Mouse (Mus musculus) CH12.LX (cell line): ENCODE results near the gene Zkscan1. TPM values are rescaled to one million over a fixed set of nuclear protein-coding genes. Genes with fewer than 3 reads are reported as not detected.

Experiments
- DNase-seq: peaks from one replicate; pipeline ENCODE4 v3.0.0-alpha.2; 2013; ENCODE audit errors: extremely low read depth
- H3K27ac ChIP-seq: 2 replicates; pipeline ENCODE4 v1.5.1; 2012; ENCODE audit warnings: low read depth, mild to moderate bottlenecking, control low read depth, moderate library complexity; ENCODE audit not compliant: insufficient read depth
- H3K27me3 ChIP-seq: replicated peaks from 2 replicates; pipeline ENCODE3; 2012; ENCODE audit warnings: inconsistent platforms
- H3K36me3 ChIP-seq, 2 experiments: replicated peaks in 1 of 2; 2 replicates each; pipeline versions ENCODE3 to v1.6.1; 2012; ENCODE audit warnings: inconsistent platforms in 1 of 2, low read length in 1 of 2, mild to moderate bottlenecking in 1 of 2, mixed read lengths in 1 of 2, moderate library complexity in 1 of 2; ENCODE audit not compliant: control insufficient read depth in 1 of 2, insufficient read depth in 1 of 2
- H3K4me1 ChIP-seq, 2 experiments: 2 replicates each; pipeline ENCODE4 v1.6.1; 2012; ENCODE audit warnings: inconsistent platforms in 1 of 2, moderate library complexity in 1 of 2; ENCODE audit not compliant: insufficient read depth in 2 of 2, control insufficient read depth in 1 of 2
- H3K4me2 ChIP-seq: 2 replicates; pipeline ENCODE4 v1.6.1; 2012; ENCODE audit warnings: low read depth, mild to moderate bottlenecking, control low read depth; ENCODE audit not compliant: poor library complexity, insufficient read depth, severe bottlenecking
- H3K4me3 ChIP-seq, 3 experiments: fragments of 150-350 bp in 1 of 3; sonication (generic) in 1 of 3; replicated peaks in 1 of 3; 2 replicates each; pipeline versions ENCODE3 to v1.5.1; 2011 to 2012; ENCODE audit warnings: low read depth in 2 of 3, low read length in 2 of 3, mild to moderate bottlenecking in 2 of 3, moderate library complexity in 2 of 3, control low read depth in 1 of 3, improper control_type of control experiment in 1 of 3, inconsistent platforms in 1 of 3, mixed read lengths in 1 of 3; ENCODE audit not compliant: poor library complexity in 1 of 3
- H3K79me2 ChIP-seq: replicated peaks from 2 replicates; pipeline ENCODE4 v1.6.1; 2012; ENCODE audit warnings: mild to moderate bottlenecking, moderate library complexity; ENCODE audit not compliant: control insufficient read depth, poor library complexity, insufficient read depth, severe bottlenecking; ENCODE audit errors: extremely low read depth
- H3K9ac ChIP-seq: 2 replicates; pipeline ENCODE4 v1.6.1; 2012; ENCODE audit warnings: low read depth, mild to moderate bottlenecking, control low read depth, moderate library complexity; ENCODE audit not compliant: insufficient read depth
- H3K9me3 ChIP-seq: replicated peaks from 2 replicates; pipeline ENCODE3; 2012; ENCODE audit warnings: low read length, inconsistent platforms, mixed read lengths
- BHLHE40 ChIP-seq: IDR thresholded peaks from 2 replicates; pipeline ENCODE4 v1.6.1; 2011; ENCODE audit warnings: mild to moderate bottlenecking, low read depth, low read length, improper control_type of control experiment
- CHD1 ChIP-seq: IDR thresholded peaks from 2 replicates; pipeline ENCODE4 v1.6.1; 2012; ENCODE audit warnings: low read depth, low read length, improper control_type of control experiment, inconsistent platforms
- CHD2 ChIP-seq: IDR thresholded peaks from 2 replicates; pipeline ENCODE4 v1.6.1; 2011; ENCODE audit warnings: low read length, improper control_type of control experiment
- CTCF ChIP-seq, 2 experiments: IDR thresholded peaks in 1 of 2; conservative IDR thresholded peaks in 1 of 2; 2 replicates each; pipeline ENCODE4 v1.5.1; 2011 to 2012; ENCODE audit warnings: low read depth in 2 of 2, low read length in 2 of 2, improper control_type of control experiment in 1 of 2, inconsistent platforms in 1 of 2, mild to moderate bottlenecking in 1 of 2, moderate library complexity in 1 of 2
- E2F4 ChIP-seq: IDR thresholded peaks from 2 replicates; pipeline ENCODE4 v1.6.1; 2011; ENCODE audit warnings: low read depth, low read length, improper control_type of control experiment; ENCODE audit not compliant: insufficient replicate concordance
- ELF1 ChIP-seq: IDR thresholded peaks from 2 replicates; pipeline ENCODE4 v1.6.1; 2014; ENCODE audit warnings: low read depth, mild to moderate bottlenecking, inconsistent platforms, low read length, improper control_type of control experiment
- EP300 ChIP-seq: IDR thresholded peaks from 2 replicates; pipeline ENCODE4 v1.6.1; 2011; ENCODE audit warnings: low read length, improper control_type of control experiment
- ETS1 ChIP-seq: conservative IDR thresholded peaks from 2 replicates; pipeline ENCODE4 v1.6.1; 2012; ENCODE audit warnings: low read depth, mild to moderate bottlenecking, inconsistent platforms, low read length, improper control_type of control experiment, moderate library complexity
- GABPA ChIP-seq: IDR thresholded peaks from 2 replicates; pipeline ENCODE4 v1.6.1; 2012; ENCODE audit warnings: low read depth, low read length, improper control_type of control experiment, inconsistent platforms; ENCODE audit not compliant: insufficient replicate concordance
- HCFC1 ChIP-seq: IDR thresholded peaks from 2 replicates; pipeline ENCODE4 v1.6.1; 2012; ENCODE audit warnings: low read depth, mild to moderate bottlenecking, inconsistent platforms, low read length, improper control_type of control experiment
- IRF4 ChIP-seq: IDR thresholded peaks from 2 replicates; pipeline ENCODE4 v1.6.1; 2014; ENCODE audit warnings: low read depth, mild to moderate bottlenecking, inconsistent platforms, low read length, improper control_type of control experiment
- JUN ChIP-seq: IDR thresholded peaks from 2 replicates; pipeline ENCODE4 v1.6.1; 2011; ENCODE audit warnings: low read depth, mild to moderate bottlenecking, low read length, improper control_type of control experiment, moderate library complexity; ENCODE audit not compliant: insufficient read depth
- JUND ChIP-seq: conservative IDR thresholded peaks from 2 replicates; pipeline ENCODE4 v1.6.1; 2011; ENCODE audit warnings: low read depth, low read length, improper control_type of control experiment
- KAT2A ChIP-seq: IDR thresholded peaks from 2 replicates; pipeline ENCODE4 v1.6.1; 2012; ENCODE audit warnings: low read length, improper control_type of control experiment, inconsistent platforms; ENCODE audit not compliant: insufficient replicate concordance
- MAFK ChIP-seq: IDR thresholded peaks from 2 replicates; pipeline ENCODE4 v1.6.1; 2011; ENCODE audit warnings: low read length, improper control_type of control experiment; ENCODE audit not compliant: insufficient replicate concordance
- MAX ChIP-seq: IDR thresholded peaks from 2 replicates; pipeline ENCODE4 v1.6.1; 2011; ENCODE audit warnings: low read length, improper control_type of control experiment
- MAZ ChIP-seq: IDR thresholded peaks from 2 replicates; pipeline ENCODE4 v1.6.1; 2012; ENCODE audit warnings: low read depth, mild to moderate bottlenecking, inconsistent platforms, low read length, improper control_type of control experiment, moderate library complexity
- MEF2A ChIP-seq: IDR thresholded peaks from 2 replicates; pipeline ENCODE4 v1.6.1; 2014; ENCODE audit warnings: low read depth, mild to moderate bottlenecking, inconsistent platforms, low read length, improper control_type of control experiment, borderline replicate concordance
- MXI1 ChIP-seq: IDR thresholded peaks from 2 replicates; pipeline ENCODE4 v1.6.1; 2011; ENCODE audit warnings: mild to moderate bottlenecking, low read depth, low read length, improper control_type of control experiment
- MYC ChIP-seq: IDR thresholded peaks from 2 replicates; pipeline ENCODE4 v1.6.1; 2011; ENCODE audit warnings: low read depth, mild to moderate bottlenecking, improper control_type of control experiment, low read length
- NELFE ChIP-seq: IDR thresholded peaks from 2 replicates; pipeline ENCODE4 v1.6.1; 2011; ENCODE audit warnings: low read depth, low read length, improper control_type of control experiment
- NRF1 ChIP-seq: IDR thresholded peaks from 2 replicates; pipeline ENCODE4 v1.6.1; 2014; ENCODE audit warnings: low read depth, mild to moderate bottlenecking, inconsistent platforms, low read length, improper control_type of control experiment, moderate library complexity
- PAX5 ChIP-seq: IDR thresholded peaks from 2 replicates; pipeline ENCODE4 v1.6.1; 2012; ENCODE audit warnings: low read length, inconsistent platforms, mixed read lengths
- POLR2A ChIP-seq: IDR thresholded peaks from 2 replicates; pipeline ENCODE4 v1.6.1; 2011; ENCODE audit warnings: low read depth, mild to moderate bottlenecking, improper control_type of control experiment, low read length
- POLR2AphosphoS2 ChIP-seq: IDR thresholded peaks from 2 replicates; pipeline ENCODE4 v1.6.1; 2011; ENCODE audit warnings: low read depth, low read length, improper control_type of control experiment
- RAD21 ChIP-seq: IDR thresholded peaks from 2 replicates; pipeline ENCODE4 v1.6.1; 2011; ENCODE audit warnings: low read depth, mild to moderate bottlenecking, low read length, improper control_type of control experiment, moderate library complexity
- RCOR1 ChIP-seq: conservative IDR thresholded peaks from 2 replicates; pipeline ENCODE4 v1.6.1; 2012; ENCODE audit warnings: low read depth, mild to moderate bottlenecking, inconsistent platforms, low read length, improper control_type of control experiment
- SIN3A ChIP-seq: IDR thresholded peaks from 2 replicates; pipeline ENCODE4 v1.6.1; 2012; ENCODE audit warnings: low read length, improper control_type of control experiment, inconsistent platforms
- SMC3 ChIP-seq: IDR thresholded peaks from 2 replicates; pipeline ENCODE4 v1.6.1; 2011; ENCODE audit warnings: low read depth, low read length, improper control_type of control experiment
- TBP ChIP-seq: conservative IDR thresholded peaks from 2 replicates; pipeline ENCODE4 v1.6.1; 2011; ENCODE audit warnings: low read depth, low read length, improper control_type of control experiment
- TCF12 ChIP-seq: IDR thresholded peaks from 2 replicates; pipeline ENCODE4 v1.6.1; 2014; ENCODE audit warnings: low read depth, mild to moderate bottlenecking, inconsistent platforms, low read length, improper control_type of control experiment
- UBTF ChIP-seq: IDR thresholded peaks from 2 replicates; pipeline ENCODE4 v1.6.1; 2012; ENCODE audit warnings: low read depth, mild to moderate bottlenecking, inconsistent platforms, low read length, improper control_type of control experiment, moderate library complexity
- USF1 ChIP-seq: IDR thresholded peaks from 2 replicates; pipeline ENCODE4 v1.6.1; 2014; ENCODE audit warnings: low read depth, mild to moderate bottlenecking, inconsistent platforms, low read length, improper control_type of control experiment
- USF2 ChIP-seq: conservative IDR thresholded peaks from 2 replicates; pipeline ENCODE4 v1.6.1; 2011; ENCODE audit warnings: low read depth, low read length, improper control_type of control experiment
- ZC3H11A ChIP-seq: IDR thresholded peaks from 2 replicates; pipeline ENCODE4 v1.6.1; 2012; ENCODE audit warnings: low read depth, mild to moderate bottlenecking, inconsistent platforms, low read length, improper control_type of control experiment
- ZKSCAN1 ChIP-seq: IDR thresholded peaks from 2 replicates; pipeline ENCODE4 v1.6.1; 2012; ENCODE audit warnings: low read depth, inconsistent platforms, low read length, improper control_type of control experiment, borderline replicate concordance
- ZMIZ1 ChIP-seq: IDR thresholded peaks from 2 replicates; pipeline ENCODE4 v1.6.1; 2012; ENCODE audit warnings: low read depth, mild to moderate bottlenecking, inconsistent platforms, low read length, improper control_type of control experiment
- ZNF384 ChIP-seq: IDR thresholded peaks from 2 replicates; pipeline ENCODE4 v1.6.1; 2012; ENCODE audit warnings: low read depth, low read length, improper control_type of control experiment, inconsistent platforms
- dilution Hi-C: fragments of 300-500 bp; cut with MboI; formaldehyde crosslinking; loops from 2 replicates; pipeline ENCODE4 v1.14.3; 2020; ENCODE audit warnings: low sequenced_read_pairs; ENCODE audit not compliant: extremely low pct_unique_long_range_greater_than_20kb, extremely low pct_ligation_motif_present
- in situ Hi-C: fragments of 300-500 bp; cut with MboI; formaldehyde crosslinking; loops from 3 replicates; pipeline ENCODE4 v1.14.3; 2019; ENCODE audit warnings: low sequenced_read_pairs, low pct_ligation_motif_present, low pct_unique_long_range_greater_than_20kb, mixed read lengths
- polyA plus RNA-seq: library from polyadenylated mRNA; unstranded; fragments of >175 nt; gene quantifications from 2 replicates; pipeline ENCODE4 v1.2.1, GENCODE M21; 2012; ENCODE audit warnings: low read depth; ENCODE audit not compliant: insufficient read length
- total RNA-seq, 2 experiments: library from RNA; depleted of rRNA; stranded (reverse); fragments of 300-350 nt in 1 of 2; fragments of >200 nt in 1 of 2; gene quantifications; 2 replicates each; pipeline ENCODE4 v1.2.3; 2012 to 2014

Zkscan1 gene
- total and polyA plus RNA-seq, 3 experiments: 9.2 to 10.7 (median 9.5) TPM

GRCm38 (mm10) chr5:138116255-138117198, 31.6 kb downstream of the Zkscan1 start, which contains the start of gene Zscan21:
Zscan21 (plus strand) TSS chr5:138116903.
- in situ Hi-C loops: no loop called here
- dilution Hi-C loops: no loop called here
- DNase-seq: peak; percentile 90
- Histone ChIP-seq H3K36me3 (peaks cover 7 to 9% of the 10 kb centered on the region in 2 experiments), H3K9me3 (no peaks in the 10 kb centered on the region), H3K4me2 (peak within 1 kb of the TSS; percentile 81), H3K4me3 (peak within 1 kb of the TSS; percentile 71 to 74 (median 71)), H3K4me1 (peaks cover 7 to 17% of the 10 kb centered on the region in 2 experiments), H3K27ac (peak within 1 kb of the TSS; percentile 53), H3K27me3 (no peaks in the 10 kb centered on the region), H3K9ac (peak within 1 kb of the TSS; percentile 83), H3K79me2 (peaks cover 6% of the 10 kb centered on the region)
- TF ChIP-seq HCFC1: peak; percentile 78
- peak; percentile 90 for TF ChIP-seq SIN3A
- TF ChIP-seq USF2: no peak
- TF ChIP-seq TCF12: peak; percentile 90
- TF ChIP-seq NELFE: peak; percentile 92
- peak; percentile 95 for TF ChIP-seq POLR2A
- TF ChIP-seq CHD1: no peak
- TF ChIP-seq ETS1: no peak; the same call in 1 of the 2 replicates
- TF ChIP-seq PAX5: no peak
- peak; percentile 33; the same call in 1 of the 2 replicates for TF ChIP-seq EP300
- peak; percentile 75; the same call in 1 of the 2 replicates for TF ChIP-seq POLR2AphosphoS2
- TF ChIP-seq ELF1: peak; percentile 73
- no peak for TF ChIP-seq USF1
- peak; percentile 87 for TF ChIP-seq TBP
- no peak for TF ChIP-seq MAFK
- 0 out of 2 replicates have a peak, but pooled peaks have one; percentile 57 for TF ChIP-seq MAX
- TF ChIP-seq ZKSCAN1: no peak
- no peak for TF ChIP-seq UBTF
- no peak for TF ChIP-seq RCOR1
- no peak for TF ChIP-seq E2F4
- no peak for TF ChIP-seq ZNF384
- peak; percentile 88 for TF ChIP-seq ZMIZ1
- peak; percentile 57 for TF ChIP-seq MEF2A
- no peak for TF ChIP-seq GABPA
- TF ChIP-seq JUN: no peak
- TF ChIP-seq RAD21: no peak
- no peak for TF ChIP-seq MYC
- peak; percentile 68 for TF ChIP-seq MXI1
- TF ChIP-seq CHD2: 0 out of 2 replicates have a peak, but pooled peaks have one; percentile 19
- TF ChIP-seq KAT2A: peak; percentile 73; the same call in 1 of the 2 replicates
- peak; percentile 84 for TF ChIP-seq MAZ
- TF ChIP-seq CTCF (conservative IDR thresholded peaks at IDR 0.05 in 1 of 2, IDR thresholded peaks at IDR 0.05 in 1 of 2; ENCODE audit: low read depth in 2 of 2, low read length in 2 of 2): no peak
- peak; percentile 61 for TF ChIP-seq IRF4
- no peak for TF ChIP-seq JUND
- TF ChIP-seq ZC3H11A: no peak
- TF ChIP-seq BHLHE40: 0 out of 2 replicates have a peak, but pooled peaks have one; percentile 32
- TF ChIP-seq NRF1: 0 out of 2 replicates have a peak, but pooled peaks have one; percentile 26
- no peak for TF ChIP-seq SMC3
